In genomic region chr9:114435668-114436067, GRCm38 (mm10) we compare ENCODE assay signal across 24 mouse cellular contexts. TPM values are rescaled to one million over a fixed set of nuclear protein-coding genes. Genes with fewer than 3 reads are reported as not detected.
DNase-seq lines count a peak whose midpoint lies in the region; ATAC-seq and TF ChIP-seq lines count a peak whose summit lies in the region.
"Had no signal": no experiment of that assay in that cellular context is flagged by ENCODE, and none has a peak within 500 bp of the region (broad histone marks: within the 10 kb centered on the region; RNA-seq: fewer than 3 reads in every experiment).

No protein-coding gene starts in this region.

- TF ChIP-seq CTCF in intestine, postnatal 0 days (IDR thresholded peaks at IDR 0.05; ENCODE audit: low read depth): 0 out of 2 replicates have a peak, but pooled peaks have one; percentile 19

- WGBS in intestine, postnatal 0 days: 81% methylated on average over 2 of the region's 2 CpGs
- WGBS in intestine, embryonic 15.5 days: 85% methylated on average over 2 of the region's 2 CpGs
- WGBS in midbrain, embryonic 13.5 days: 84% methylated on average over 2 of the region's 2 CpGs

- no peak for ATAC-seq in intestine, postnatal 0 days
- ATAC-seq in intestine, embryonic 15.5 days: no peak
- no peak for ATAC-seq in midbrain, embryonic 13.5 days
- ATAC-seq: inflammation-experienced regulatory T-cells, adult 6 months had no signal

- no peak overlapping the region for H3K4me2 ChIP-seq in intestine, postnatal 0 days (replicated peaks; ENCODE audit: low read depth)
- H3K4me2 ChIP-seq in intestine, embryonic 15.5 days (replicated peaks): no peak overlapping the region
- H3K4me2 ChIP-seq in midbrain, embryonic 13.5 days (replicated peaks): no peak overlapping the region
- H3K4me2 ChIP-seq: hindbrain, embryonic 12.5 days; limb, embryonic 13.5 days; lung, embryonic 15.5 days; neural tube, embryonic 15.5 days had no signal

- DNase-seq in CD4-positive helper T cell, adult 2 months (ENCODE audit: low read depth, low spot score): peak; percentile 68
- peak; percentile 29 for DNase-seq in NIH3T3 (ENCODE audit: low read depth)
- DNase-seq in thymus, postnatal 10 days (ENCODE audit: low spot score in 2 of 2): peak; percentile 27 to 47
- DNase-seq in spleen, postnatal 14 days (ENCODE audit: low spot score in 2 of 2): no peak
- DNase-seq in layer of hippocampus, adult 8-10 months (ENCODE audit: low spot score in 2 of 2): no peak
- DNase-seq: cerebellum, adult 18-20 months; cerebellum, postnatal 36 days; gastrocnemius, adult 2 months; layer of hippocampus, adult 9-11 months; midbrain, embryonic 14.5 days had no signal

- H3K4me1 ChIP-seq in intestine, postnatal 0 days (replicated peaks; ENCODE audit: control insufficient read depth, insufficient read depth, low read length): no peaks in the 10 kb centered on the region
- no peaks in the 10 kb centered on the region for H3K4me1 ChIP-seq in intestine, embryonic 15.5 days (replicated peaks)
- no peaks in the 10 kb centered on the region for H3K4me1 ChIP-seq in midbrain, embryonic 13.5 days (replicated peaks)
- H3K4me1 ChIP-seq: forebrain, embryonic 10.5 days; heart, embryonic 10.5 days; hindbrain, embryonic 12.5 days; limb, embryonic 13.5 days; lung, embryonic 15.5 days; neural tube, embryonic 15.5 days had no signal

- H3K4me3 ChIP-seq in intestine, postnatal 0 days (ENCODE audit: low read depth, low read length): no peak overlapping the region
- no peak overlapping the region for H3K4me3 ChIP-seq in intestine, embryonic 15.5 days (replicated peaks)
- no peak overlapping the region for H3K4me3 ChIP-seq in midbrain, embryonic 13.5 days (replicated peaks)
- H3K4me3 ChIP-seq: forebrain, embryonic 10.5 days; gastrocnemius, adult 2 months; heart, embryonic 10.5 days; hindbrain, embryonic 12.5 days; limb, embryonic 13.5 days; lung, embryonic 15.5 days; myocyte; neural tube, embryonic 15.5 days had no signal

- H3K36me3 ChIP-seq in intestine, postnatal 0 days (ENCODE audit: control insufficient read depth, insufficient read depth): peaks cover 61% of the 10 kb centered on the region
- peaks cover 8% of the 10 kb centered on the region; the same call in 1 of the 2 replicates for H3K36me3 ChIP-seq in intestine, embryonic 15.5 days
- peaks cover 25% of the 10 kb centered on the region for H3K36me3 ChIP-seq in midbrain, embryonic 13.5 days

- H3K9ac ChIP-seq in intestine, postnatal 0 days (ENCODE audit: low read depth, low read length): no peak overlapping the region
- no peak overlapping the region for H3K9ac ChIP-seq in intestine, embryonic 15.5 days
- no peak overlapping the region for H3K9ac ChIP-seq in midbrain, embryonic 13.5 days (replicated peaks)
- H3K9ac ChIP-seq: hindbrain, embryonic 12.5 days; limb, embryonic 13.5 days; liver, embryonic 14.5 days; lung, embryonic 15.5 days; neural tube, embryonic 15.5 days had no signal

- no peaks in the 10 kb centered on the region for H3K27me3 ChIP-seq in intestine, postnatal 0 days (replicated peaks; ENCODE audit: control insufficient read depth, insufficient read depth, low read length)
- H3K27me3 ChIP-seq in intestine, embryonic 15.5 days (replicated peaks): no peaks in the 10 kb centered on the region
- no peaks in the 10 kb centered on the region for H3K27me3 ChIP-seq in midbrain, embryonic 13.5 days
- H3K27me3 ChIP-seq: hindbrain, embryonic 12.5 days; limb, embryonic 13.5 days; lung, embryonic 15.5 days; neural tube, embryonic 15.5 days had no signal

- no peak overlapping the region for H3K27ac ChIP-seq in intestine, postnatal 0 days (ENCODE audit: low read depth, low read length)
- no peak overlapping the region for H3K27ac ChIP-seq in intestine, embryonic 15.5 days
- no peak overlapping the region for H3K27ac ChIP-seq in midbrain, embryonic 13.5 days
- H3K27ac ChIP-seq: forebrain, embryonic 10.5 days; gastrocnemius, adult 2 months; heart, embryonic 10.5 days; hindbrain, embryonic 12.5 days; kidney, postnatal 0 days; limb, embryonic 13.5 days; liver, embryonic 14.5 days; lung, embryonic 15.5 days; macrophage; neural tube, embryonic 15.5 days had no signal

- no peaks in the 10 kb centered on the region for H3K9me3 ChIP-seq in intestine, postnatal 0 days (ENCODE audit: control insufficient read depth)
- no peaks in the 10 kb centered on the region for H3K9me3 ChIP-seq in intestine, embryonic 15.5 days
- no peaks in the 10 kb centered on the region; the same call in 1 of the 2 replicates for H3K9me3 ChIP-seq in midbrain, embryonic 13.5 days
- H3K9me3 ChIP-seq: heart, embryonic 10.5 days; hindbrain, embryonic 12.5 days; lung, embryonic 15.5 days had no signal

RNA-seq across cellular contexts. Expression of gene Tmppe, which starts 34.8 kb away (rescaled TPM):
- 25.7 and 30.0 TPM in 2 replicates for polyA plus RNA-seq in intestine, postnatal 0 days (2015; fragmentation: Nextera tagmentation; extraction: Ambion mirVana)
- polyA plus RNA-seq in intestine, embryonic 15.5 days (2015; fragmentation: Nextera tagmentation; extraction: Ambion mirVana): 18.3 and 22.1 TPM in 2 replicates
- polyA plus RNA-seq in midbrain, embryonic 13.5 days (2015; fragmentation: Nextera tagmentation; extraction: Ambion mirVana): 8.8 and 9.7 TPM in 2 replicates
- 10 to 100 TPM; 10.6 to 13.4 (median 12.4) TPM for total RNA-seq in layer of hippocampus, adult 8-10 months (2022)

RNA-seq across cellular contexts. Expression of gene Glb1, which starts 34.8 kb away (rescaled TPM):
- polyA plus RNA-seq in intestine, postnatal 0 days (2015; fragmentation: Nextera tagmentation; extraction: Ambion mirVana): 491 and 524 TPM in 2 replicates
- polyA plus RNA-seq in intestine, embryonic 15.5 days (2015; fragmentation: Nextera tagmentation; extraction: Ambion mirVana): 157 and 179 TPM in 2 replicates
- 20.2 and 22.5 TPM in 2 replicates for polyA plus RNA-seq in midbrain, embryonic 13.5 days (2015; fragmentation: Nextera tagmentation; extraction: Ambion mirVana)
- 10 to 100 TPM; 20.2 to 40.0 (median 30.7) TPM for total RNA-seq in layer of hippocampus, adult 8-10 months (2022)

RNA-seq across cellular contexts. Expression of gene Crtap, which starts 45.2 kb away (rescaled TPM):
- 57.3 and 58.3 TPM in 2 replicates for polyA plus RNA-seq in intestine, postnatal 0 days (2015; fragmentation: Nextera tagmentation; extraction: Ambion mirVana)
- 107 and 110 TPM in 2 replicates for polyA plus RNA-seq in intestine, embryonic 15.5 days (2015; fragmentation: Nextera tagmentation; extraction: Ambion mirVana)
- 17.6 and 18.2 TPM in 2 replicates for polyA plus RNA-seq in midbrain, embryonic 13.5 days (2015; fragmentation: Nextera tagmentation; extraction: Ambion mirVana)
- total RNA-seq in layer of hippocampus, adult 8-10 months (2022): 1 to 10 TPM; 6.1 to 9.8 (median 8.3) TPM

Comparison
In these comparisons a context has a peak if more than half of its experiments do, and no peak if none do; other contexts are left out.
1. DNase-seq: peak in CD4-positive helper T cell, adult 2 months (single experiment), NIH3T3 (single experiment) and thymus, postnatal 10 days (2 of 2); none in spleen, postnatal 14 days (0 of 2) and layer of hippocampus, adult 8-10 months (0 of 2).